Mouse (Mus musculus) CD4-positive, CD25-positive, alpha-beta regulatory T cell, adult 4 months (primary cell): ENCODE results near the gene 2010111I01Rik. TPM values are rescaled to one million over a fixed set of nuclear protein-coding genes. Genes with fewer than 3 reads are reported as not detected.
A peak's percentile ranks its signal among the peaks of the same experiment; 100 is the strongest.
"Not testable (repeated sequence)": the region's sequence is repeated elsewhere in the genome, so short reads cannot be mapped to it uniquely, and the experiment has no call there.

Source experiments
- ATAC-seq: one replicate; pipeline ENCODE4 v1.8.0; 2017
- polyA plus RNA-seq, 2 experiments: library from polyadenylated mRNA; unstranded; fragments of 100-300 nt; shearing (Covaris generic); gene quantifications; one replicate each; pipeline ENCODE4 v1.2.1; 2017

The 2010111I01Rik gene
- polyA plus RNA-seq, 2 experiments from 2014 or later, result 224 to 233 TPM

GRCm38 (mm10) chr13:63321689-63322088 lies 357.0 kb downstream of the 2010111I01Rik start:
- ATAC-seq, result no peak

GRCm38 (mm10) chr13:63322756-63323155 lies 358.1 kb downstream of the 2010111I01Rik start:
- no peak for ATAC-seq

GRCm38 (mm10) chr13:63323286-63324075 lies 358.8 kb downstream of the 2010111I01Rik start:
- ATAC-seq, result no peak

- no peak for ATAC-seq
These were observed 359.6 kb downstream of the 2010111I01Rik start for GRCm38 (mm10) chr13:63324311-63324710.

- no peak for ATAC-seq
These were observed 360.5 kb downstream of the 2010111I01Rik start for GRCm38 (mm10) chr13:63324978-63325848.

- ATAC-seq, result no peak
These were observed 361.3 kb downstream of the 2010111I01Rik start for GRCm38 (mm10) chr13:63326015-63326414.

- no peak for ATAC-seq
These were observed 365.7 kb downstream of the 2010111I01Rik start for GRCm38 (mm10) chr13:63330236-63330860.

- ATAC-seq, result peak; percentile 69
These were observed 366.7 kb downstream of the 2010111I01Rik start for GRCm38 (mm10) chr13:63331379-63331778.

GRCm38 (mm10) chr13:63332576-63333300 lies 368.0 kb downstream of the 2010111I01Rik start:
- peak; percentile 86 for ATAC-seq

- peak; percentile 37 for ATAC-seq
These were observed 370.9 kb downstream of the 2010111I01Rik start for GRCm38 (mm10) chr13:63335421-63336134.

- no peak for ATAC-seq
These were observed 371.6 kb downstream of the 2010111I01Rik start for GRCm38 (mm10) chr13:63336335-63336734.

GRCm38 (mm10) chr13:63337239-63337960 lies 372.7 kb downstream of the 2010111I01Rik start:
- ATAC-seq, result no peak

GRCm38 (mm10) chr13:63339946-63340345 lies 375.3 kb downstream of the 2010111I01Rik start:
- ATAC-seq, result no peak

GRCm38 (mm10) chr13:63342781-63343180 lies 378.1 kb downstream of the 2010111I01Rik start:
- ATAC-seq, result no peak

GRCm38 (mm10) chr13:63344481-63344880 lies 379.8 kb downstream of the 2010111I01Rik start:
- ATAC-seq, result no peak

- ATAC-seq, result no peak
These were observed 381.0 kb downstream of the 2010111I01Rik start for GRCm38 (mm10) chr13:63345476-63346225.

GRCm38 (mm10) chr13:63347639-63348038 lies 382.9 kb downstream of the 2010111I01Rik start:
- no peak for ATAC-seq

GRCm38 (mm10) chr13:63350076-63350475 lies 385.4 kb downstream of the 2010111I01Rik start:
- ATAC-seq, result no peak

GRCm38 (mm10) chr13:63353312-63353711 lies 388.6 kb downstream of the 2010111I01Rik start:
- not testable (repeated sequence) for ATAC-seq

GRCm38 (mm10) chr13:63356101-63356500 lies 391.4 kb downstream of the 2010111I01Rik start:
- ATAC-seq, result no peak
